Mouse (Mus musculus) NIH3T3 (cell line): ENCODE data around the gene Pfn4.
"Not testable (repeated sequence)": the region's sequence is repeated elsewhere in the genome, so short reads cannot be mapped to it uniquely, and the experiment has no call there.

Experiments
- DNase-seq: peaks from one replicate; pipeline ENCODE4 v3.0.0-alpha.2; 2012; ENCODE audit warnings: low read depth

The Pfn4 gene

DNA sequence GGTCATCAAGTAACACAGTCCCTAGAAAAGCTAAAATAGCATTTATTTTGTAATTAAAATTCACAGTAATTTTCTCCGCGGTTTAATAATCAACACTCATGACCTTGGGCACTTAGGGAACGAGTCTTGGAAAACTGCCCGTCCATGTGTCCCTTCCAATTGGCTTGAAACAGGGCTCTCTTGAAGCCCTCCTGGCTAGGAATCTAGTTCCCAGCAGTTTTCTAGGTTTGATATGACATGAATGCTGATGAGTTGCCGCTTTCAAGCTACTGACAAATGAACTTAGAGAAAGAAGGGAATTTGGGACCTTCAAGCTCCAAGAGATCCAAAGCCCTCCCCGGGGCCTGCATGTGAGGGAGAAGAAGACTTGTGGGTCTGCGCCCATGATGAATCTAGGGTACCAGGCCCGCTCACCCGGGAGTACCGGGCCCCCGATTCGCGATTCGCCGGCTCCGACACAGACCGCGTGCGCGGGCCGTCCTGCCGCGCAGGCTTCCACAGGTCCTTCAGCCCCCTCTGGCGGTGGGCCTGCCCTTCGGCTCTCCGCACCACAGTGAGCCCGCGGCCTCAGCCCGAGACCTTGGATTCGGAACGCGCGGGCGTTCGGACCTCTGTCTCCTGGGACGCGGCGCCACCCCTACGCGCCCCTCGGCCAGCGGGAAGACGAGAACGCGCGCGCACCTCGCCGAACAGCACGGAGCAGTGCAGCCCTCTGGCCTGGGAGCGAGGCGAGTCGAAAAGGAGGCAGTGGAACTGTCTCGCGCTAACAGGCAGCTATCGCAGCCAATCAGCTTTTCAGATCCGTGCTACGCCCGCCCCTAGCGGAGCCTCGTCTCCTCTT, at the start of gene Pfn4, which contains the start of gene Fam228b:
TSS of gene Pfn4 (plus strand) at position 531 of the 841 bp plus-strand sequence.
TSS of gene Fam228b (minus strand) at position 776 of the 841 bp plus-strand sequence.
- DNase-seq = peak; percentile 93

DNA sequence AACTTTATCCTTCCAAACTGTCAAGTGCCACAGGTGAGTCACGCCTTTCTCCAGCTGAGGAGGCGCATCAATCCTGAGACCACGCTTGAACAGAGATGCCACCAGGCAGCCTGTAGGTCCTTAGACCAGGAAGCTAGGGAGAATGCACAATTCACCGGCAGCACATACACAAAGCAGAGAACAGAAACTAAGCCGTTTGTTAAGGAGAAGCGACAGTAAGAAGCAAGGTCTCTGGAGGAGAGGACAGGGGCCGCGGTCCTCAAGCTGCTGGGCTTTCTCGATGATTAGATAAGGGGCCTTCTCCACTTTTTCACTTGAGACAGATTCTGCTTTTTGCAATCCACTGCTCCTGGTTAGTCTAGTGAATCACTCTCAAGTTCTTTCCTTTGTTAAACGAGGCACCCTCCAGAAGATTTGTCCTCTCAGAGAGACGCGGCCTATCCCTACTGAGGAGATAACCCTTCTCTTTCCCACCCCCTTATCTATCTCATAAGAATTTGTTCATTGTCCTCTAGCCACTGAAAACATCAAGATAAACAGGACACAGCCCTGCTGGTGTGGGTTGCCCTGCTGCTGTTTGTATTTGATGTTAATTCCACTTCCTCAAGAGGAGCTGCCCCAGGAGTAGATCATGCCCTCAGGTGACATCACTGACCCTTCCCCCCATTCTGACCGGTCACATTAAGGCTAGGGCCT, 49.6 kb upstream of the Pfn4 start:
- no peak for DNase-seq

DNA sequence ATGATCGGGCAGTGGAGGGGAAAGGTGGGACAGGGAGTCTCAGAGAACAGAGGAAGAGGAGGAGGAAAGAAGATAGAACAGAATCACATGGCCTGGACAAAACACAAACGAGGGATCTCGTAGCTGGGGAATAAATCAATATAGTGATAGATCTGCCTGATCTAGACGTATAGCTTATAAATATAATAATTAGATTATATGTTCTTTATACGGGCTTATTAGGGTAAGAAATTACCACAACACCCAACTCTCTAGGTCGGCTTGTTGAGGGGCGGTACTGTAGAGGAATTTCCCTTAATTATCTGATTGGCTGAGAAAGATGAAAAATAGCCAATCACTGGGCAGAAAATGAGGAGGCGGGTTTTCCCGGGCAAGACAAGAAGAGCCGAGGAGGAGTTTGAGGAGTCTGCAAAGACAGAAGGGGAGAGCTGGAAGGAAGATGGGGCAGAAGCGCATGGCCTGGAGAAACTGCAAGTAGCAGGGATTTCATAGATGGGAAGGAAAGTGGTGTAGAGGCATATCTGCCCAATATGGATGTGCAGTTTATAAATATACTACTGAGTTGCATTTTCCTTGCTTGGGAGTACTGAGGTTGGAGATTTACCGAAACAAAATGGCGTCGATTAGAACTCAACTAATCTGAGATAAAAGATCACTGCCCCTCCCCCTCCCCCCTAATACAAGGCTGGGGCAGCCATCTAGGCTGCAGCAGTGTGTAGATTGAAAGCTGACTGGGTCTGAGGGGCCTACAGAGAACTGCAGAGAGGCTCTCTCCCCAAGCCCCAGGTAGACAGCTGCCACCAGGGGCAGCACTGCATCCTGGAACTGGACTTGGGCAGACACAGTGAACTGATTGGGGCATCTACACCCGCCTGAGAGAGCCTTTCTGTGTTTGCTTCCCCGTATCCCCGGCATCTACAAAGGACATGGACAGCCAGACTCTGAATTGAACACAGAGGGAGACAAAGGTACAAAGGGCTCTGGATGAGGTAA, 48.8 kb upstream of the Pfn4 start:
- DNase-seq = peak; percentile 18

DNA sequence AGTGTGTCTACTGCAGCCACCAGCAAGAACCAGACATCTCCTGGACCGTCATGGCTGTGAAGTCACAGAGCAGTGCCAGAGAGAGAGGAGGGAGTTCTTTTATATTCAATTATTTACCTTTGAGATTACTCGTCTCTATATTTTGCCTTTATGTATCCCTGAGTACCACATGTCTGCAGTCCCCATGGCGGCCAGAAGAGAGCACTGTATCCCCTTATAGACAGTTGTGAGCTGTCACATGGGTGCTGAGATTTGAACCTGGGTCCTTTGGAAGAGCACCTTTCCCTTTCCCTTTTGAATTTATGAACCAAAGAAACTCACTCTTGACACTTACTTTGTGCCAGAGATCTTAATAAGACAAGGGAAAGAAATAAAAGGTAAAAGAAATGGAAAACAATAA, 39.7 kb upstream of the Pfn4 start:
- DNase-seq = peak; percentile 10

DNA sequence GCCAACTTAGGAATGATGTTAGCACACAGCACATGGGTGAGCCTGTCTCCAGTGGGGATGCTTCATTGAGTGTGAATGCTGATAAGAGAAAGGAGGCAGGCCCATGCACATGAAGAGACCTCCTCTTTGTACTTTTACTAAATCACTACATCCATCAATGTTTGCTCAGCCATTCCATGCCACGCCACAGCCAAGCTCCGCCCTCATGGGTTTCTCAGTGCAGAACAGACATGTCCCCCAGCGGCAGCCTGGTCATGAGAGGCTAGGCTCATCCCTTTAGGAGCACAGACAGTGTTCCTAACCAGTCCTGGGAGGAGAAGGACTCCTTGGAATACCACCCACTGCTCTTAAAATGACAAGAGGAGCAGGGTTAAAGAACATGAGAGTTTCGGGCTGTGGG, 37.2 kb upstream of the Pfn4 start:
- no peak for DNase-seq

DNA sequence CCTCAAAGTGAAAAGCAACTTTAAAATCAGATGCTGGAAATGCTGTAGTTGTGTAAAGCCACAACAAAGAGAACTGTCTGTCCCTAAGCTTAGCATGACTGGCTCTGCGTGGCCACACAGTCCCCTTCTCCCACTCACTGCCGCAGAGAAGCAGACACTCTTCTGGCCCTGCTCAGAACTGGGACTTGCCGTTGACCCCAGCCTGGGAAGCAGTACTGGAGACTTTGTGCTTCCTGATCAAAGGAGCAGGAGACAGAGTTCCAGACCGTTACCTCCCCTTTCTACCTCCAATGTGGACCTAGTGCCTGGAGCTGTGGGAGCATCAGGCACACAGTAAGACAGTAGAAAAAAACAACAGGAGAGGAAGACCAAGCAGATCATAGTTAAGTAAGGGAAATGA, 36.5 kb upstream of the Pfn4 start:
- no peak for DNase-seq

DNA sequence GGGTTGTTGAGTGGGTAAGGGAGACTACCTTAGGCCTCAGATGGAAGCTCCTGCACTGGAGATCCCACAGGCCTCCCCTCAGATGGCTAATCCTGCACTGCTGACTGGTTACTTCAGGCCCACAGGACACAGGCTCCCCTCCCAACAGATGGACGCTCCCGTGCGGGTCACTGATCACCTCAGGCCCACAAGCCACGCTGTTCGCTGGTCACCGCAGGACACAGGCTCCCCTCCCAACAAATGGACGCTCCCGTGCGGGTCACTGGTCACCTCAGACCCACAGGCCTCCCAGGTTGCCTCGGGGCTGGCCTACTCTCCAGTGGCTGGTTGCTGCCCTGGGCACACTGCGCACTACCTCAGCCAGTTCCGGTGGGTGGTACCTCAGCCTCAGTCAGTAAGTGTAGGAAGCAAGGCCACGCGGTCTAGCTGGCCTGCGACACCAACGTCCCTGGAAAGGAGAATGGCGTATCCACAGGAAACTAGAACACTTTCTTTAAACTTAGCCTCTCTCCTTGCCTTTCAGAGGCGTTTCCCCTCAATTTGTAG, 30.7 kb upstream of the Pfn4 start, which contains the start of gene Fam228a:
TSS of gene Fam228a (minus strand) at position 400 of the 546 bp plus-strand sequence.
- DNase-seq = no peak

DNA sequence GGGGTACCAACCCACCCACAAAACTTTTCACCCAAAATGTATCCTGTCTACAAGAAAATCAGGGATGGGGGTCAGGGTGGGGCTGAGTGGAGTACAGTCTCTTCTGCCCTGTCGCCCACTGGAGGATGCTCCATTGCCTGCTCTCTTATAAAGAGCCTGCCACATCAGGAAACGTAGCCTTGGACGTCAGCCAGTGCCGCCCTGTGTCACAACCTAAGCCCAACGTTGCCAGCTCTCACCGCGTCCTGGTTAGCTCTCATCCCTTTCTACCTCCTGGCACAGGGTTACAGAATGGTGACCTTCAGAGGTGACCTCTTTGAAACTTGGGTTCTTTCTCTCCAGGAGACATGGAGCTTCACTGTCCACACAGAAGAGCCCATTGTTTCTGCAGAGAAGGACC, 28.0 kb upstream of the Pfn4 start:
- no peak for DNase-seq

DNA sequence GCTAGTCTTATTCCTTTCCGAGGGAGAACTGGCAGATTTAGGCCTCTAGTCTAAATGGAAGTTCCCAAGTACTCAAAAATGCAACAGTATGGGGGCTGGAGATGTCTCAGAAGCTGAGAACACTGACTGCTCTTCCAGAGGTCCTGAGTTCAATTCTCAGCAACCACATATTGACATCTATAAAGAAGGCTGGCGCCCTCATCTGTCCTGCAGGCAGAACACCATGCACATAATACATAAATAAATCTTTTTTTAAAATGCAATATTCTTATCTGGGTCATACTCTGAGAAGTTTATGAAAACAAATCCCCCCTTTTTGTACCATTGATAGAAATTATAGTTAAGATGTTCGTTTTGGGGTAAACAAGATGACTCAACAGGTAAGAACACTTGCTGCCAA, 26.6 kb upstream of the Pfn4 start:
- no peak for DNase-seq

DNA sequence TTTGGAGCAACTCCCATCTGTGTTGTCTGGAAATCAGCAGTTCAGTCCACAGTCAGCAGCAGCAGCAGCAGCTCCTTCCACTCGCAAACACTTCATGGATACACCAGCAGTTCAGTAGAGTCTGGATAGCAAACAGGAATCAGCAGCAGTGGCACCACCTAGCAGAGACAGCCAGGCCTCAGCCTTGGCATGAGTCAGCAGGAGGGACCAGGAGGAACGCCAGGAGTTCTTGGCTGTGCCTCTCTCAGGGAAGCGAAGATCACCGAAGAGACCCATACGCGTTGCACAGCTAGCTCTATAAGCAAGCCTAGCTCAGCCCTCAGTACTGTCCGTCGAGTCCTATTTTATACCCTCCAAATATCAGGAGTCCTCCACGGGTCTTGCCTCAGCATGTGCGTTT, 24.3 kb upstream of the Pfn4 start:
- peak; percentile 40 for DNase-seq

DNA sequence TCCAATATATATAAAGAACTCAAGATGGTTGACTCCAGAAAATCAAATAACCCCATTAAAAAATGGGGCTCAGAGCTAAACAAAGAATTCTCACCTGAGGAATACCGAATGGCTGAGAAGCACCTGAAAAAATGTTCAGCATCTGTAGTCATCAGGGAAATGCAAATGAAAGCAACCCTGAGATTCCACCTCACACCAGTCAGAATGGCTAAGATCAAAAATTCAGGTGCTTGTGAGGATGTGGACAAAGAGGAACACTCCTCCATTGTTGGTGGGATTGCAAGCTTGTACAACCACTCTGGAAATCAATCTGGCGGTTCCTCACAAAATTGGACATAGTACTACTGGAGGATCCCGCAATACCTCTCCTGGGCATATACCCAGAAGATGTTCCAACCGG, 14.4 kb upstream of the Pfn4 start:
- DNase-seq = not testable (repeated sequence)

DNA sequence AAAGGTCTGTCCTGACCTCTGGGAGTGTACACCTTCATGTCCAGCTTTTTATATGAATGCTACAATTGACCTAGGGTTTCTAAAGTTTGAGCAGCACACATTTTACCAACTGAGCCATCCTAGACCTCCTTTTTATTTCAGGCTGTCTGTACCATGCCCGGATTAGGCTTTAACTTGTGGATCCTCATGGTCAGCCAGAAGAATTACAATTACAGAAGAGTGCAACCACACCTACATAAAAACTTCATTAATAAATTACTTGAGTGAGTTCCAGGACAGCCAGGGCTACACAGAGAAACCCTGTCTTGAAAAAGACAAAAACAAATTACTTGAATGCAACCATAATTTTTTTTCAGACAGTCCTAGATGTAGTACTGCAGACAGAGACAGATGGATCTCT, 11.8 kb upstream of the Pfn4 start:
- no peak for DNase-seq

DNA sequence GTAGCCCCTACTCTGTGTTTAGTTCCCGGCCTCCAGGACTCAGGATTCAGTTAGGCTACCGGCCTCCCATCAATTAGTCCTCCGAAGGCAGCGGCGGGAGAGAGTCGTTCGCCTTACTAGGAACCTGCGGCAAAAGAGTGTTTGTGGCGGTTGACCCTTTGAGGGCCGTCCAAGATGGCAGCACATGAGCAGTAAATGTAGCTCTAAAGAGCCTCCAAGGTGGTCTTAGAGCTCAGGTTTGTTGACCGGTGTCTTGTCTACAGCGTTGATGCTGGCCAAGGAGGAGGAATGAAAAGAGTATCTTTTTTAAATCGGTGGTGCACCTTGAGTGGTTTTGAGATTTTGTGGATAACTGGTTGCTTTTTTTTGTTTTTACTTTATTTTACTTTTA, 506 bp downstream of the Pfn4 start:
- no peak for DNase-seq

DNA sequence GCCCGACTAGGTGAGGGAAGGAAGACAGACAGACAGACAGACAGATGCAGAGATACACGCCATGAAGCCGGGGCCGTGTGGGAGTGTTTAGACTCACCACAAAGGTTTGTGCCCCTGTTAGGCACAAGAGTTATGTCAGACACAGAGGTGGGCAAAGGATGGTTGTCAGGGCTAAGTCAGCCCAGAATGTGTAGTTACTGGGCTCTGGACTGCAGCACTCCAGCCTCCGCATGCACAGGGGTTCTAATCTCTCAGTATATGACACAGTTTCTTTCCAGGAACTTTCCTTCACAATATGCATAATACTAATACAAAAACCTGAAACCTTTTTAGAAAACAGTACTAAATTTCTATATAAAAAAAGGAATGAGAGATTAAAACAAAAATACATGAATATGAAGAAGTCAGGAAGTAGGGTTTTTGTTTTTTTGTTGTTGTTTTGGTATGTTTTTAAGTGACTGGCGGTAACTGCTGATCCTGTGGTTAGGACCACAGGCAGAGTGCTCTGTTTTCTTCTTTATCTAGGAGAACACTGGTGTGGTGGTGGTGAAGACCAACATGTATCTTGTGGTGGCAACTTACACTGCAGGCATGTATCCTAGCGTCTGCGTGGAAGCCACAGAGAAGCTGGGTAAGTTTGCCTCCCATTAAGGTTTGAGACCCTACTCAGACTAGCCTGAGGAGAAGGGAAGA, 6.2 kb downstream of the Pfn4 start:
- DNase-seq = no peak

DNA sequence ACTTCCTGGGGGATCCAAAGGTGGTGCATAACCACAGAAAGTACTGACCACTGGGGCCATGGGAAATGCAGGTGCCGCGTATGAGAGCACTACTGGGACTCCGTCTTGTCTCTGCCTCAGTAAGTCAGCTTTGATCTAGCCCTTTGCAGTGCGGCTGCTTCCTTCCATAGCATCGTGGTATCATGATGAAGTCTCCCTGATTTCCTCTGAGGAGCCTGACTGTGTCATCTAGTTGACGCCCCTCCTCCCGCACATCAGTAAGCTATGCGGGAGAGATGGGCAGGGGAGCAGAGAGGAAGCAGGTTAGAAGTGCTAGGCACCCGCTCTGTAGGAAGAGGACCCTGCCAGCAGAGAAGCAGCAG, 6.7 kb downstream of the Pfn4 start:
- DNase-seq = no peak

DNA sequence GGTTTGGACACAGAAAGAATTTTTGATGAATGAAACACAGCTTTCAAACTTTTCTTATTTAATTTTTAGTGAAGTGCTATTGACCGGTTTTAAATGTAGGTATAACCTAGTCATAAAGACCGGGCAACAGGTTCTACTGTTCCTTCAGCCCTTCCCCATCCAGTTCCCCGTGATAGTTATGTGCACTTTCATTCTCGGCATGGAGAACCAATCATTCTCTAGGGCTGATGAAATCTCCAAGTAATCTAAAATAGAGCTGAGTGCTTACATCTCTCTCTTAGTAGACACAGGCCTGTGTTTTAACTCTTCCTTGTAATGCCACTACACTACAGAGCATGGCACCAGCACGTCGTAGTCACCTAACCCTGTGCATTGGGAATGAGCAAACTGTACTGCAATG, 8.9 kb downstream of the Pfn4 start:
- no peak for DNase-seq

DNA sequence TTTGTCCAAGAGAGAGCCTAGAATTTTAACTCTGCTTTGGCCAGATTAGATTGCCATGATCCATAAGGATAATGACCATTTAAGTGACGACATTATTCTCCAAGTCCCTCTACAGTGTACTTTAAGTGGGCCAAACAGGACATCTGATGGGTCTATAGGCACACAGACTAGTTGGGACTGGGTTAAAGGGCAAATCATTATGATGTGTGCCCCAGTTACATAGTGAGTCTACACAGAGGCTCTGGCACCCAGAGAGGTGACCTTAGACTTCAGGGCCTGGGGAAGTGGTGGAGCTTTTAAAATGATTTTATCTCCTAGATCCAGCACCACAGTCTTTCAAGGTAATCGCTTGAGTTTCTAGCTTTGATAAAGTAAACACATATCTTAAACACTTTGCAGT, 11.4 kb downstream of the Pfn4 start:
- no peak for DNase-seq

DNA sequence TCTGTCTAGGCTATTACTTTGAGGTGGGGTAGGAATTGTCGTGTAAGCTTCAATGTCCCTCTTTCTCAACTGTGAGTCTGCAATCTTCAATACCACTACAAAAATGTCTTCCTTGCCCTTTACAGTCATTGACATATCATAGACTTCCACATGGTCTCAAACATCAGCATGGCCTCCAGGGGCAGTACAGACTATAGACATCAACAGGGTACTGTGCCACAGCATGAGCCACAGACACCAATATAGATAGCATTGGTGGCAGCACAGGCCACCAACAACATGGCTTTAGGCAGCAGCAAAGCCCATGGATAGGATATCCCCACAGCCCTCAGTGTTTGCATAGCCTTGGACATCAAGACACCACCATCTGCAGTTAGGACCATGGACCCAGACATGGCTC, 12.4 kb downstream of the Pfn4 start:
- no peak for DNase-seq

DNA sequence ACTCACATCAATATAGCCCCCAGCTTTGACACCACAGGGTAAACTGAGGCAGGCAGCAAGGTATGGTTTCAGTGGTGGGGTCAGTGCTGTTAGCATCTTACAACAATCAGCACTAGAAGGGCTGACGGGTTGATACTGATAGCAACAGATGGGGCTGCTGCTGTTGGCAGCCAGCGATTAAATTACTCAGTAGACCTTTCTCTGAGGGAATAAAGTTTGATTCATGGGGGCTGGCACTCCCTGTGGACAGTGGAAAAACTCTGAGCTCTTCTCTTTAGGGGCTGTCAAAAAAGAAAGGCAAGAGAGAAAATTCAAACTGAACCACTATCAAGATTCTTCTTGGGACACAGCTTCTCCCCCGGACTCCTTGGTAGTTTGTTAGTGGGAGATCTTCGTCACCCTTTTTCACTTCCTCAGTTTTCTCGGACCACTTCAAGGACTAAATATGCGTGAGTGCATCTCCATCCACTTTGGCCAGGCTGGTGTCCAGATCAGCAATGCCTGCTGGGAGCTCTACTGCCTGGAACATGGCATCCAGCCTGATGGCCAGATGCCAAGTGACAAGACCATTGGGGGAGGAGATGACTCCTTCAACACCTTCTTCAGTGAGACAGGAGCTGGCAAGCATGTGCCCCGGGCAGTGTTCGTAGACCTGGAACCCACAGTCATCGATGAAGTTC, 13.0 kb downstream of the Pfn4 start:
- DNase-seq = not testable (repeated sequence)

DNA sequence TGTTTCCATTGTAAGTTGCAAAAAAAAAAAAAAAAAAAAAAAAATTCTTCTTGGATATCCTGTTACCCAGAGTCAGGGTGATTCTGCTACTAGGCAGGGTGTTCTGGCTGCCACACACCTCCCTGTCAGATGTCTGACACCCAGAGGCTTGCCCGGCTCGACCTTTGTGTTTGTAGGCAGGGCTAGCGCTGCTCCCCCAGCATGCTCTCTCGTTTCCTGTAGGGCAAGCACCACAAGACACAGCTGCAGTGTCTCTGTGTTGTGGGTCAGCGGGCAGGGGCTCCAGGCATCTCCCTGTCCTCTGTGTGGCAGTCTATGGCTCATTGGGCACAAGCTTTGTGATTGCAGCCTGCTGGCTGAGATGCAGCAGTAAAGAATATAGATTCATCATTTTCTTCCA, 14.8 kb downstream of the Pfn4 start:
- no peak for DNase-seq

DNA sequence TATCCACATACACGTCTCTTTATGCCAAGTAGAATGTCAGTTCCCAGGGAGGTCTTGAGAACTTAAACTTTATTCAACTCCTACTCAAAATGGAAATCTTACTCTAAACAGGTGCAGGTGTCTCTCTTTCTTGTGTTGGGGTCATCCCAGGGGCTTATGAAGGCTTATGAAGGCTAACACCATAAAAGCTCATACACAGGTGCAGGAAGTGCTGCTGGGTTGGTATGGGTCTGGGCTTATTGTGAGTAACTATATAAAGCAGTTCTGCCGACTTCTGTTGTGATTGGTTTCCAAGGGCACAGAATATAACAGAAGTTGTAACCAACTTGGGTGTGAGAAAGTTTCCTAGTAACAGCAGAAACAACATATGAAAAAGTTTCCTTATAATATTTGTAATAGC, 15.6 kb downstream of the Pfn4 start:
- DNase-seq = no peak
